In genomic region chr12:28392129-28392528, GRCm38 (mm10) we compare ENCODE assay signal across 19 mouse cellular contexts.
DNase-seq lines count a peak whose midpoint lies in the region; ATAC-seq and TF ChIP-seq lines count a peak whose summit lies in the region.
"Had no signal": no experiment of that assay in that cellular context is flagged by ENCODE, and none has a peak within 500 bp of the region (broad histone marks: within the 10 kb centered on the region; RNA-seq: fewer than 3 reads in every experiment).

No protein-coding gene starts in this region.

- H3K27ac ChIP-seq in forebrain, postnatal 0 days (ENCODE audit: low read depth, low read length), result no peak overlapping the region
- H3K27ac ChIP-seq in forebrain, embryonic 16.5 days (ENCODE audit: low read length), result no peak overlapping the region
- H3K27ac ChIP-seq in midbrain, embryonic 12.5 days (replicated peaks), result no peak overlapping the region
- no peak overlapping the region for H3K27ac ChIP-seq in midbrain, embryonic 10.5 days (replicated peaks)
- no peak overlapping the region for H3K27ac ChIP-seq in hindbrain, postnatal 0 days
- H3K27ac ChIP-seq: embryonic facial prominence, embryonic 12.5 days had no signal

- H3K4me1 ChIP-seq in forebrain, postnatal 0 days (ENCODE audit: insufficient read depth), result no peaks in the 10 kb centered on the region
- peaks cover 7% of the 10 kb centered on the region for H3K4me1 ChIP-seq in forebrain, embryonic 16.5 days (replicated peaks; ENCODE audit: control insufficient read depth, insufficient read depth, low read length)
- peaks cover 4% of the 10 kb centered on the region; the same call in 1 of the 2 replicates for H3K4me1 ChIP-seq in midbrain, embryonic 12.5 days
- H3K4me1 ChIP-seq in midbrain, embryonic 10.5 days, result peaks cover 8% of the 10 kb centered on the region; the same call in 1 of the 2 replicates
- H3K4me1 ChIP-seq in hindbrain, postnatal 0 days (ENCODE audit: insufficient read depth, low read length), result no peaks in the 10 kb centered on the region
- H3K4me1 ChIP-seq: heart, embryonic 12.5 days had no signal

- ATAC-seq in forebrain, postnatal 0 days, result no peak
- ATAC-seq in forebrain, embryonic 16.5 days, result no peak; the same call in 1 of the 2 replicates
- peak; percentile 62 for ATAC-seq in midbrain, embryonic 12.5 days (ENCODE audit: low FRiP score, low read depth)
- ATAC-seq in hindbrain, postnatal 0 days, result no peak
- ATAC-seq: inflammation-experienced regulatory T-cells, adult 6 months had no signal

- H3K4me3 ChIP-seq in forebrain, postnatal 0 days (ENCODE audit: low read depth, low read length), result no peak overlapping the region
- H3K4me3 ChIP-seq in forebrain, embryonic 16.5 days (replicated peaks; ENCODE audit: low read length), result no peak overlapping the region
- H3K4me3 ChIP-seq in midbrain, embryonic 12.5 days, result no peak overlapping the region
- H3K4me3 ChIP-seq in midbrain, embryonic 10.5 days, result no peak overlapping the region
- no peak overlapping the region for H3K4me3 ChIP-seq in hindbrain, postnatal 0 days (ENCODE audit: low read length)
- H3K4me3 ChIP-seq: embryonic facial prominence, embryonic 12.5 days; heart, embryonic 12.5 days had no signal

- no peak for TF ChIP-seq CTCF in forebrain, postnatal 0 days (IDR thresholded peaks at IDR 0.05; ENCODE audit: low read depth)
- TF ChIP-seq CTCF in hindbrain, postnatal 0 days (IDR thresholded peaks at IDR 0.05; ENCODE audit: low read depth), result no peak

- no peaks in the 10 kb centered on the region for H3K27me3 ChIP-seq in forebrain, postnatal 0 days (ENCODE audit: insufficient read depth, low read length)
- no peaks in the 10 kb centered on the region for H3K27me3 ChIP-seq in forebrain, embryonic 16.5 days (replicated peaks; ENCODE audit: control insufficient read depth, insufficient read depth, low read length)
- peaks cover 81% of the 10 kb centered on the region for H3K27me3 ChIP-seq in midbrain, embryonic 12.5 days
- peaks cover 81% of the 10 kb centered on the region for H3K27me3 ChIP-seq in midbrain, embryonic 10.5 days (ENCODE audit: low read depth, poor library complexity, severe bottlenecking)
- H3K27me3 ChIP-seq in hindbrain, postnatal 0 days (ENCODE audit: insufficient read depth, low read length), result no peaks in the 10 kb centered on the region
- H3K27me3 ChIP-seq: CH12.LX; embryonic facial prominence, embryonic 12.5 days; heart, embryonic 12.5 days had no signal

- no peaks in the 10 kb centered on the region for H3K9me3 ChIP-seq in forebrain, postnatal 0 days (ENCODE audit: low read length)
- no peaks in the 10 kb centered on the region for H3K9me3 ChIP-seq in forebrain, embryonic 16.5 days (ENCODE audit: control insufficient read depth, low read length)
- H3K9me3 ChIP-seq in midbrain, embryonic 12.5 days, result 0 out of 2 replicates have a peak, but pooled peaks cover 10% of the 10 kb centered on the region
- peaks cover 7% of the 10 kb centered on the region; the same call in 1 of the 2 replicates for H3K9me3 ChIP-seq in midbrain, embryonic 10.5 days (replicated peaks)
- H3K9me3 ChIP-seq in hindbrain, postnatal 0 days (ENCODE audit: low read length), result no peaks in the 10 kb centered on the region

- H3K9ac ChIP-seq in forebrain, postnatal 0 days, result no peak overlapping the region
- no peak overlapping the region for H3K9ac ChIP-seq in forebrain, embryonic 16.5 days (replicated peaks; ENCODE audit: low read depth, low read length)
- H3K9ac ChIP-seq in midbrain, embryonic 12.5 days (replicated peaks), result no peak overlapping the region
- H3K9ac ChIP-seq in hindbrain, postnatal 0 days (replicated peaks; ENCODE audit: low read length), result no peak overlapping the region
- H3K9ac ChIP-seq: embryonic facial prominence, embryonic 12.5 days; heart, embryonic 12.5 days had no signal

- DNase-seq in forebrain, postnatal 0 days, result peak; percentile 9
- DNase-seq in midbrain, embryonic 10.5 days (ENCODE audit: low spot score), result no peak
- DNase-seq in hindbrain, postnatal 0 days (ENCODE audit: low spot score), result peak; percentile 46
- DNase-seq in retina, postnatal 1 day, result peak; percentile 50
- no peak for DNase-seq in cerebellum, adult 11-12 months
- DNase-seq: adrenal gland, postnatal 36 days; cerebellum, adult 8-10 months; kidney, adult 2 months; kidney, postnatal 25 days; lung, adult 18-20 months; lung, postnatal 36 days; thymus, adult 2 months had no signal

- WGBS in forebrain, postnatal 0 days, result 12% methylated on average over 6 of the region's 6 CpGs
- WGBS in forebrain, embryonic 16.5 days, result 10% methylated on average over 6 of the region's 6 CpGs
- WGBS in midbrain, embryonic 12.5 days, result 11% methylated on average over 6 of the region's 6 CpGs
- WGBS in midbrain, embryonic 10.5 days, result 41% methylated on average over 6 of the region's 6 CpGs
- 14% methylated on average over 6 of the region's 6 CpGs for WGBS in hindbrain, postnatal 0 days

- 0 out of 2 replicates have a peak overlapping the region, but pooled peaks have one; percentile 8 for H3K4me2 ChIP-seq in forebrain, postnatal 0 days (ENCODE audit: low read depth)
- no peak overlapping the region for H3K4me2 ChIP-seq in forebrain, embryonic 16.5 days (ENCODE audit: low read length)
- no peak overlapping the region for H3K4me2 ChIP-seq in midbrain, embryonic 12.5 days (replicated peaks)
- no peak overlapping the region for H3K4me2 ChIP-seq in hindbrain, postnatal 0 days (ENCODE audit: low read depth, low read length)
- H3K4me2 ChIP-seq: embryonic facial prominence, embryonic 12.5 days; heart, embryonic 12.5 days; liver, embryonic 11.5 days had no signal

- H3K36me3 ChIP-seq in forebrain, postnatal 0 days (ENCODE audit: insufficient read depth), result no peaks in the 10 kb centered on the region
- no peaks in the 10 kb centered on the region for H3K36me3 ChIP-seq in forebrain, embryonic 16.5 days (ENCODE audit: control insufficient read depth, insufficient read depth)
- no peaks in the 10 kb centered on the region for H3K36me3 ChIP-seq in midbrain, embryonic 12.5 days
- H3K36me3 ChIP-seq in midbrain, embryonic 10.5 days, result no peaks in the 10 kb centered on the region
- no peaks in the 10 kb centered on the region for H3K36me3 ChIP-seq in hindbrain, postnatal 0 days (ENCODE audit: insufficient read depth, low read length)
- H3K36me3 ChIP-seq: embryonic facial prominence, embryonic 12.5 days; heart, embryonic 12.5 days had no signal

Comparison
In these comparisons a context has a peak if more than half of its experiments do, and no peak if none do; other contexts are left out.
1. DNase-seq: peak in forebrain, postnatal 0 days (single experiment), hindbrain, postnatal 0 days (single experiment) and retina, postnatal 1 day (single experiment); none in midbrain, embryonic 10.5 days (single experiment) and cerebellum, adult 11-12 months (single experiment).